Mouse (Mus musculus): Measurements from ENCODE around the gene Gins3.

The Gins3 gene

DNA sequence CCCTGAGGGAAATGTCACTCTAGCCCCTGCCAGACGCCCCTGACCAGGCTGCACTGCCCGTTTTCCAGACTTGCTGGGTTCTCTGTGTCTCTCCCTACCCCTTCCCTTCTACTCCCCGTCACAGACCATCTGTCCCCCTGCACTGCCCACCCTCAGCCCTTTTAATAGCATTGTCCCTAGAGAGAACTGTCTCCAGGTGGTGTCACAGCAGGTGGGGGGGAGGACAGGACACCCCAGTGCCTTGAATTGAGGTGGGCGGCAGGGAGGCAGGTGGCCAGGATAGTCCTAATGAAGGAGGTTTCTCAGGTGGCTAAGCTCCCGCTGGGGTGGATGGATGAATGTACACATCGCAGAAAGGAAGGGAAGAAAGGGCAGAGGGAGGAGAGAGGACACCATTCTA lies 61.4 kb downstream of the Gins3 start:
- DNase-seq (ENCODE audit: extremely low spot score, low read depth, low spot score), result no peak
